Mouse (Mus musculus): ENCODE results near the gene Arrdc2.

DNA sequence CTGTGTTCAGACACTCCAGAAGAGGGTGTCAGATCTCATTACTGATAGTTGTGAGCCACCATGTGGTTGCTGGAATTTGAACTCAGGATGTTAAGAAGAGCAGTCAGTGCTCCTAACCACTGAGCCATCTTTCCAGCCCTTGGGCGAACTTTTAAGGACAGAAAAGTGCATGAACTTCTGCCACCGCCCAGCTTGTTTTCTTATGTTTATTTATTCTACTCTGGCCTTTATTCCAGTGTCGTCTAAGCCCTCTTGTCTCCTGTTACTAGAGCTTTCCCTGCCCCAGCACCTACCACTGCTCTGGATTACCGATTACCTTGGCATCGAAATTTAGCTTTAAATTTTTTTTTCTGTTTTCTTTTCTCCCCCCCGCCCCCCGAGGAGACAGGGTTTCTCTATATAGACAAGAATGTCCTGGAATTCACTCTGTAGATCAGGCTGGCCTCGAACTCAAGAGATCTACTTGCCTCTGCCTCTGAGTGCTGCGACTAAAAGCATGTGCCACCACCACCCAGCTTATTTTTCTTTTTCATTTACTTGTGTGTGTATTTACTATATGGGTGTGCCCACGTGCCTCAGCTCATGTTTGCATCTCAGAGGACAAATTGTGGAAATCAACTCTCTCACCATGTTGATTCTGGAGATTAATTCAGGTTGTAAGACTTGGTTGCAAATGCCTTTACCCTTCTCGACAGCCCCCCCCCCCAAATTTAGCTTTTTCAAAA, 36.6 kb downstream of the Arrdc2 start:
- no peak for TF ChIP-seq CTCF (IDR thresholded peaks at IDR 0.05 in 2 of 3, conservative IDR thresholded peaks at IDR 0.05 in 1 of 3; ENCODE audit: control insufficient read depth in 1 of 3, insufficient read depth in 1 of 3, low read depth in 2 of 3, low read length in 3 of 3, poor library complexity in 1 of 3, severe bottlenecking in 1 of 3)
- no peak for TF ChIP-seq MAFK (IDR thresholded peaks at IDR 0.05; ENCODE audit: borderline replicate concordance, low read depth, low read length)
- no peak for TF ChIP-seq MYB (IDR thresholded peaks at IDR 0.05; ENCODE audit: low read depth, low read length)
- TF ChIP-seq RAD21 (IDR thresholded peaks at IDR 0.05; ENCODE audit: low read depth, low read length) = no peak
- no peak for TF ChIP-seq ELF1 (IDR thresholded peaks at IDR 0.05; ENCODE audit: low read depth, low read length)
- no peak for TF ChIP-seq POLR2A (IDR thresholded peaks at IDR 0.05; ENCODE audit: control insufficient read depth in 1 of 2, insufficient read depth in 1 of 2, low read depth in 1 of 2, low read length in 2 of 2, poor library complexity in 1 of 2)
- no peak for TF ChIP-seq EP300 (IDR thresholded peaks at IDR 0.05; ENCODE audit: low read depth in 1 of 2, low read length in 2 of 2)
- no peak for TF ChIP-seq ZC3H11A (IDR thresholded peaks at IDR 0.05; ENCODE audit: low read depth, low read length)
- no peak for TF ChIP-seq TAL1 (IDR thresholded peaks at IDR 0.05; ENCODE audit: low read length)
- TF ChIP-seq GABPA (IDR thresholded peaks at IDR 0.05; ENCODE audit: low read depth, low read length) = no peak
- TF ChIP-seq MAX (IDR thresholded peaks at IDR 0.05; ENCODE audit: low read length) = no peak; the same call in 1 of the 2 replicates

Data from MEL (cell line).